Mouse (Mus musculus) midbrain, embryonic 13.5 days (tissue): ENCODE data around the gene Npcd. TPM values are rescaled to one million over a fixed set of nuclear protein-coding genes. Genes with fewer than 3 reads are reported as not detected.
A peak's percentile ranks its signal among the peaks of the same experiment; 100 is the strongest.

ENCODE experiments used
- ATAC-seq: fragments of 200-750 bp; cut with Nextera tagmentation; 2 replicates; pipeline ENCODE4 v1.8.0; 2017; ENCODE audit warnings: mild to moderate bottlenecking, moderate TSS enrichment, moderate library complexity
- H3K27ac ChIP-seq: fragments of 300-500 bp; sonication (generic); 2 replicates; pipeline ENCODE4 v1.5.1; 2015; ENCODE audit warnings: inconsistent platforms, mild to moderate bottlenecking, moderate library complexity
- H3K27me3 ChIP-seq: fragments of 300-500 bp; sonication (generic); 2 replicates; pipeline ENCODE4 v1.6.1; 2015; ENCODE audit warnings: mild to moderate bottlenecking, inconsistent platforms
- H3K36me3 ChIP-seq: fragments of 300-500 bp; sonication (generic); 2 replicates; pipeline ENCODE4 v1.6.1; 2015; ENCODE audit warnings: mild to moderate bottlenecking, inconsistent platforms
- H3K4me1 ChIP-seq: fragments of 300-500 bp; sonication (generic); replicated peaks from 2 replicates; pipeline ENCODE4 v1.6.1; 2015; ENCODE audit warnings: inconsistent platforms
- H3K4me2 ChIP-seq: fragments of 300-500 bp; sonication (generic); replicated peaks from 2 replicates; pipeline ENCODE4 v1.6.1; 2015; ENCODE audit warnings: moderate library complexity, mild to moderate bottlenecking, inconsistent platforms
- H3K4me3 ChIP-seq: fragments of 300-500 bp; sonication (generic); replicated peaks from 2 replicates; pipeline ENCODE4 v1.5.1; 2015; ENCODE audit warnings: mild to moderate bottlenecking, inconsistent platforms
- H3K9ac ChIP-seq: fragments of 300-500 bp; sonication (generic); replicated peaks from 2 replicates; pipeline ENCODE4 v1.6.1; 2015; ENCODE audit warnings: mild to moderate bottlenecking, inconsistent platforms
- H3K9me3 ChIP-seq: fragments of 300-500 bp; sonication (generic); 2 replicates; pipeline ENCODE4 v1.6.1; 2016; ENCODE audit warnings: mild to moderate bottlenecking, inconsistent platforms
- WGBS: fragments of 180-500 bp; shearing (Covaris S2); methylation state at CpG from one replicate; pipeline ENCODE4 v1.1.7; 2015; 5-methylcytosine and 5-hydroxymethylcytosine counted together
- polyA plus RNA-seq: library from polyadenylated mRNA; unstranded; fragments of >200 nt; fragmentation: Nextera tagmentation; extraction: Ambion mirVana; gene quantifications from 2 replicates; pipeline ENCODE4 v1.2.1, GENCODE M21; 2015

Npcd gene
- polyA plus RNA-seq, 1 experiment from 2014 or later = 1.2 TPM

DNA sequence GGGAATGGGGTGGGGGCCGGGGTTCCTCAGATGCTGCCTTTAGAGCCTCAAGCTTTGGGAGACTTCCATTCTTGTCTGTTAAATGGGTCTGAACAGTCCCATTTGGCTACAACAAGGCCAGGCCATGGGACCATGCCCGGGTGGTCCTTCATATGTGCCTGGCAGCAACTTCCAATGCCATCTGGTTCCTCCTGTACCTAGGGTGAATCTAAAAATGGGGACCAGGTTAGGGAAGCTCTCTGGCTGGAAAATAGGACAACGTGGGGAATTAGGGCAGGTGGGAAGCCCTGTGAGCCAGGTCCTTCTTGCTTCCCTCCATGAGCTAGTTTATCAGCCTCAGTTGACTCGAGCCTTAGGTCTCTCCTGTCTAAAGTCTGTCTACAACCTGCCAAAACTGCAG is 23.0 kb downstream of the Npcd start:
- Histone ChIP-seq H3K4me1 (peaks cover 10% of the 10 kb centered on the region), H3K36me3 (no peaks in the 10 kb centered on the region), H3K27me3 (peaks cover 37% of the 10 kb centered on the region), H3K9me3 (no peaks in the 10 kb centered on the region), H3K27ac (no peak overlapping the region), H3K9ac (no peak overlapping the region), H3K4me2 (no peak overlapping the region), H3K4me3 (no peak overlapping the region)
- 72% methylated on average over 4 of the region's 4 CpGs for WGBS
- no peak for ATAC-seq

- Histone ChIP-seq H3K27ac (no peak overlapping the region), H3K4me1 (peaks cover 11% of the 10 kb centered on the region), H3K9me3 (no peaks in the 10 kb centered on the region), H3K4me3 (no peak overlapping the region), H3K4me2 (no peak overlapping the region), H3K9ac (no peak overlapping the region), H3K36me3 (no peaks in the 10 kb centered on the region), H3K27me3 (peaks cover 47% of the 10 kb centered on the region)
- 68% methylated on average over 3 of the region's 3 CpGs for WGBS
- ATAC-seq = no peak
Observed at GRCm38 (mm10) chr15:79810061-79810460, 24.0 kb downstream of the Npcd start.

DNA sequence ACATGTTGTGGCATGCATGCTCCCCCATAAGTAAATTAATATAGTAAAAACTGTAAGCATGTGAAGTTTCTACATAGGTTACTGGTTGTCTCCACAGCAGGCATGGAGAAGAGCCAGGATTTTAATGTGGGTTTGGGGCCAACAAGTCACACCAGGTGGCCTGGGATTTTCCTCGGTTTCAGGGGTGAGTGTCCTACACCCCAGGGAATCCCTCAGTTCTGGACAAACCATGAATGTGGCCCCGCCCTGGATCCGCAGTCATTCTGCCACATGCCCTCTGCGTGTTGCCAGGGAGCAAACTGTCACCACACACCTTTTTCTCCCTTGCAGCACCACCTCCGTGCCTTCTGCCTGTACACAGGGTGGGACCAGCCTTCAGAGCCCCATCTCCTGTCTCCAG is 25.4 kb downstream of the Npcd start:
- Histone ChIP-seq H3K27ac (no peak overlapping the region), H3K9me3 (no peaks in the 10 kb centered on the region), H3K4me1 (peaks cover 17% of the 10 kb centered on the region), H3K36me3 (no peaks in the 10 kb centered on the region), H3K27me3 (peaks cover 51% of the 10 kb centered on the region), H3K4me2 (no peak overlapping the region), H3K4me3 (no peak overlapping the region), H3K9ac (no peak overlapping the region)
- ATAC-seq = no peak
- WGBS = 57% methylated on average over 5 of the region's 5 CpGs

DNA sequence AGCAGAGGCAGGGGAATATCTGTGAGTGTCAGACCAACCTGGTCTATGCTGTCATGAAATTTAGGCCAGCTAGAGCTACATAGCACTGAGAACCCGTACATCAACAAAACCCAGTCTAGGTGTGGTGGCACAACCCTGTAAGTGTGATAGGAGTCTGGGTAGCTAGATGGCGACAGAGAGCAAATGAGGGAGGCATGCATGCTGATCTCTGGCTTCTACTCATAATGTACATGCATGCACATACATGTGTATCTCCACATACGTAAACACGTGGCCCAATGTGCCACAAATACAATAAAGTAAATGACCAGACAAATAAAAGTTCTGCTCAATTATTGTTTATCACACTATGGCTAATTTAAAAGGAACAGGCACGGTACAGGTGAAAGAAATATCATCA is 25.9 kb downstream of the Npcd start:
- Histone ChIP-seq H3K4me3 (no peak overlapping the region), H3K9ac (no peak overlapping the region), H3K27me3 (peaks cover 56% of the 10 kb centered on the region), H3K36me3 (no peaks in the 10 kb centered on the region), H3K27ac (no peak overlapping the region), H3K4me2 (no peak overlapping the region), H3K9me3 (no peaks in the 10 kb centered on the region), H3K4me1 (peaks cover 21% of the 10 kb centered on the region)
- no peak for ATAC-seq
- WGBS = 35% methylated on average over 5 of the region's 5 CpGs

DNA sequence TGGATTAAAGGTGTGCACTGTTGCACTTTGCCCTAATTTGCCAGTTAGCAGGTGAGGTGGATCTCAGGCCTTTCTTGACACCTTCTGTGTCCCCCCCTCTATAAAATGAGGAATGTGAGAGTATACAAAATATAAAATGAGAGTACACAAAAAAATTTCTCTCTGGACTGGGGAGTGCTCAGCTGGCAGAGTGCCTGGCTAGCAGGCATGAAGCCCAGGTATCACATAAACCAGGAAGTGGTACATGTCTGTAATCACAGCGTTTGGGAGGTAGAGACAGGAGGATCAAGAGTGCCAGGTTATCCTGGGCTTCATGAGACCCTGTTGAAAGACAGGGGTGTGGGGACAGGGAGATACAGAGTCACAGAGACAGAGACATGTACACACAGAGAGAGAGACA is 27.0 kb downstream of the Npcd start:
- ATAC-seq = no peak
- H3K27ac ChIP-seq = no peak overlapping the region
- peaks cover 26% of the 10 kb centered on the region for H3K4me1 ChIP-seq
- H3K9ac ChIP-seq = no peak overlapping the region
- H3K27me3 ChIP-seq = peaks cover 64% of the 10 kb centered on the region
- 48% methylated on average over 1 of the region's 1 CpGs for WGBS
- H3K4me2 ChIP-seq = no peak overlapping the region
- H3K36me3 ChIP-seq = no peaks in the 10 kb centered on the region
- no peaks in the 10 kb centered on the region for H3K9me3 ChIP-seq
- no peak overlapping the region for H3K4me3 ChIP-seq

DNA sequence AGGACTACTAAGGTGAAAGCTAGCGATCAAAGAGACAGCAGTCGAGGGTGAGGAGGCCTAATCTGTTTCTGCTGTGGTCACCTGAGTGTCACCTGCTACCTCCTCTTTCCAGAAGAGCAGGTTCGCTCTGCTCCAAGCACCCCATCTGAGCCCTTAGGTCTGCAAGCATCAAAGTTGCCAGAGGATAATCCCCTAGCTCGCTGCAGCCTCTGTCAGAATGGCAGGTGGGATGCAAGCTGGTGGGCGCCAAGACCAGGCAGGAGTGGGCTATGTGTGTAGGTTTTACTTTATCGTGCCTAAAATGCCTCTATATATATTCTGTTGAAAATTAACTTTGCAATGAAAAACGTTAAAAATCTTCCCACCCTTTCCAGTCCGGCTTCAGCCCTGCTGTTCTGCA is 28.8 kb downstream of the Npcd start:
- Histone ChIP-seq H3K27me3 (peaks cover 69% of the 10 kb centered on the region), H3K4me3 (peak overlapping the region; percentile 68; the same call in 1 of the 2 replicates), H3K9ac (peak overlapping the region; percentile 83), H3K4me2 (peak overlapping the region; percentile 78), H3K27ac (peak overlapping the region; percentile 87; the same call in 1 of the 2 replicates), H3K9me3 (no peaks in the 10 kb centered on the region), H3K4me1 (peaks cover 35% of the 10 kb centered on the region), H3K36me3 (no peaks in the 10 kb centered on the region)
- WGBS = 21% methylated on average over 8 of the region's 8 CpGs
- ATAC-seq = 0 out of 2 replicates have a peak, but pooled peaks have one; percentile 5

DNA sequence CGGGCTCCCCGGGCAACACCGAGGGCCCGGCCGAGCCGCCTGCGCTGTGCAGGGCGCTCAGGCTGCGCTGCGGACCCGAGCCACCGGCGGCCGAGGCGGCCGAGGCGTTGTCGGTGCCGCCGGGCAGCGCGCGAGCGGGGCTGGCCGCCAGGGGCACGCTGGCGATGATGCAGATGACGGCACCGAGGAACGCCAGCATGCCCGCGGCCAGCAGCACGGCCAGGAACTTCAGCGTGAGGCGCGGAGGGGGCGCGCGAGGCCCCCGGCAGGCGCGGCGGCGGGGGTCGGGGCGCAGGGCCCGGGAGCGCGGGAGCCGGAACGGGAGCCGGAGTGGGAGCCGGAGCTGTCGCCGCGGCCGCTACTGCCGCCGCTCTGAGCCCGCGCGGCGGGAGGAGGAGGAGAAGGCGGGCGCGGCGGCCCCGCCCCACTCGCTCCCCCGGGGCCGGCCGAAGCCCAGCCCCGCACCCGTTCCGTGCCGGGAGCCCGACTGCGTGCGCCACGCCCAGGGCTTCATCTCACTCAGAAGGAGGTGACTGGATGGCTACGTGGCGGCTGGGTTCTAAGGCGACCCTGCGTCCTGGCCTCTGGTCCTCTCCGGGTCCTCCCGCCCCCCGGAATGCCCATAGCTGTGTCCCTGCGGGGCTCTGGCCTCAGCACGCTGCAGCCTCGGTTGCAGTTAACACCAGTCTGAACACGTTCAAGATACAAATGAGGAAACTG is 29.5 kb downstream of the Npcd start, which contains the start of gene Nptxr:
Gene Nptxr (minus strand): TSS at position 415 of the 720 bp plus-strand sequence.
- peaks cover 39% of the 10 kb centered on the region for H3K4me1 ChIP-seq
- peaks cover 64% of the 10 kb centered on the region for H3K27me3 ChIP-seq
- under 1% methylated on average over 71 of the region's 91 CpGs for WGBS
- no peaks in the 10 kb centered on the region for H3K9me3 ChIP-seq
- H3K9ac ChIP-seq = peak within 1 kb of the TSS; percentile 83
- H3K27ac ChIP-seq = peak within 1 kb of the TSS; percentile 87
- H3K36me3 ChIP-seq = no peaks in the 10 kb centered on the region
- H3K4me2 ChIP-seq = peak within 1 kb of the TSS; percentile 78
- ATAC-seq = peak; percentile 81
- peak within 1 kb of the TSS; percentile 68 for H3K4me3 ChIP-seq

DNA sequence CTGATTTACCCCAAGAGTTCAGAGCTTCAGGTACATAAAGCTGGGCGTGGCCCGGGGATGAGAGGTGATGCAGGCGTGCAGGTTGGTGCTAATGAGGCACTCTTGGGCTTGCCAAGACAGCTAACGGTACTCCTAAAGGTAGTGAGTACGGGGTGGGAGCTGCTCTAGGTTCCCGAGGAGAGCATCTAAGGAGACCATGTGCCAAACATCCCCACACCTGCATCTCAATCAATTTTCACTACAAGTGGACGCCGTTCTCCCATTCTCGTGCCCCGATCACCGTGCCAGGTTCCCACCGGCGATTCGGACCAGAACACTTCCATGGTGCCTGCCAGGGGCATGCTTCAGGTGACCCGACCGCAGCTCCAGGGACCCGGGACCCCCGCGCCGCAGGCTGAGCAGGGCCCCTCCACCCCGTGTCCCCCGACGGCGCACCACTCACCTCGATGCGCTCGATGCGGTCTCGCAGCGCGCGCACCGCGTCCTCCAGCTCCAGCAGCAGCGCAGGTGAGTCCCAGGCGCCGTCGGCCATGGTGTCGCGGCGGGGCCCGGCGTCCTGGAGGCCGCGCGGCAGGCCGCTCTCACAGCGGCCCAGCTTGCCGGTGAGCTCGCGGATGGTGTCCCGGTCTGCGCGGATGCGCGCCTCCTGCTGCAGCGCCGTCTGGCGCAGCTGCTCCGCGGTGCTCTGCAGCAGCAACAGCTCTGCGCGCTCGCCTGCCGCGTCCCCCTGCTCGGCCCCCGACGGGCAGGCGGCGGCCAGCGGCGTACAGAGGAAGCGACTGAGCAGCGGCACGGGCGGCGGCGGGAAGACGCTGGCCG is 30.3 kb downstream of the Npcd start:
- Histone ChIP-seq H3K4me1 (peaks cover 39% of the 10 kb centered on the region), H3K27me3 (peaks cover 57% of the 10 kb centered on the region), H3K9me3 (no peaks in the 10 kb centered on the region), H3K27ac (peak overlapping the region; percentile 87), H3K9ac (peak overlapping the region; percentile 83), H3K4me3 (peak overlapping the region; percentile 68), H3K4me2 (peak overlapping the region; percentile 78), H3K36me3 (no peaks in the 10 kb centered on the region)
- WGBS = 5% methylated on average over 81 of the region's 81 CpGs
- ATAC-seq = peak; percentile 67

GRCm38 (mm10) chr15:79802304-79802703 is 31.7 kb downstream of the Npcd start:
- H3K9ac ChIP-seq = no peak overlapping the region
- H3K36me3 ChIP-seq = no peaks in the 10 kb centered on the region
- no peak overlapping the region for H3K4me3 ChIP-seq
- no peak overlapping the region for H3K27ac ChIP-seq
- 57% methylated on average over 4 of the region's 4 CpGs for WGBS
- no peak for ATAC-seq
- H3K27me3 ChIP-seq = peaks cover 52% of the 10 kb centered on the region
- H3K4me2 ChIP-seq = peak overlapping the region; percentile 78; the same call in 1 of the 2 replicates
- H3K4me1 ChIP-seq = peaks cover 39% of the 10 kb centered on the region
- H3K9me3 ChIP-seq = no peaks in the 10 kb centered on the region

DNA sequence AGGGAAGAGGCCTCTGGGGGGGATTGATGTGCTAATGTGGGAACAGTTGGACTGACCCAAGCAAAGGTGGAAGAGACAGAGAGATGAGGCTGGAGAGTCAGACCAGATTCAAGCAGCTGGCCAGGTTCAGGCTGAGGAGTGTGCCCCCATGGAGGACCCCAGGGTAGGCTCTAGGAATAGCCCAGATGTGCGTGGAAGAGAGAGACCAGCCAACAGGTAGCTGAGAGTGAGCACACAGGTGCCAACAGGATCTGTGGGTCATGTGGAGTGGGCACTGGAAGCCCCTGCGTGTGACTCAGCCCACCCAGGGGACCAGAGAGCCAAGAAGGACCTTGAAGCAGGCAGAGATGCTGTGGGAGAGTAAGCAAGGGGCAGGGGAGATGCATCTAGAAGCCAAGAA is 32.4 kb downstream of the Npcd start:
- no peak overlapping the region for H3K9ac ChIP-seq
- H3K4me2 ChIP-seq = no peak overlapping the region
- ATAC-seq = no peak
- H3K4me3 ChIP-seq = no peak overlapping the region
- H3K27me3 ChIP-seq = peaks cover 45% of the 10 kb centered on the region
- WGBS = 68% methylated on average over 2 of the region's 2 CpGs
- H3K9me3 ChIP-seq = no peaks in the 10 kb centered on the region
- H3K36me3 ChIP-seq = no peaks in the 10 kb centered on the region
- peaks cover 39% of the 10 kb centered on the region for H3K4me1 ChIP-seq
- H3K27ac ChIP-seq = no peak overlapping the region

GRCm38 (mm10) chr15:79800701-79801100 is 33.3 kb downstream of the Npcd start:
- 64% methylated on average over 11 of the region's 11 CpGs for WGBS
- H3K4me2 ChIP-seq = no peak overlapping the region
- H3K27ac ChIP-seq = no peak overlapping the region
- no peaks in the 10 kb centered on the region for H3K36me3 ChIP-seq
- H3K4me3 ChIP-seq = no peak overlapping the region
- peaks cover 36% of the 10 kb centered on the region for H3K27me3 ChIP-seq
- no peak for ATAC-seq
- no peaks in the 10 kb centered on the region for H3K9me3 ChIP-seq
- peaks cover 41% of the 10 kb centered on the region for H3K4me1 ChIP-seq
- no peak overlapping the region for H3K9ac ChIP-seq

- Histone ChIP-seq H3K4me3 (no peak overlapping the region), H3K27me3 (peaks cover 22% of the 10 kb centered on the region), H3K4me2 (no peak overlapping the region), H3K4me1 (peaks cover 32% of the 10 kb centered on the region), H3K27ac (no peak overlapping the region), H3K9ac (no peak overlapping the region), H3K36me3 (no peaks in the 10 kb centered on the region), H3K9me3 (no peaks in the 10 kb centered on the region)
- 87% methylated on average over 10 of the region's 10 CpGs for WGBS
- ATAC-seq = no peak
Observed at GRCm38 (mm10) chr15:79798591-79798990, 35.4 kb downstream of the Npcd start.
